Mouse (Mus musculus) brain, embryonic 14.5 days (tissue): ENCODE results near the gene Cxadr.

Experiments used
- CTCF ChIP-seq: fragments of 200-500 bp; IDR thresholded peaks from 2 replicates; pipeline ENCODE4 v1.5.1; 2012; ENCODE audit warnings: inconsistent platforms, mild to moderate bottlenecking, moderate library complexity, borderline replicate concordance; ENCODE audit not compliant: insufficient read depth, insufficient read length; ENCODE audit errors: extremely low read depth
- POLR2A ChIP-seq: fragments of 200-500 bp; IDR thresholded peaks from 2 replicates; pipeline ENCODE4 v1.6.1; 2012; ENCODE audit warnings: mild to moderate bottlenecking, inconsistent platforms, borderline replicate concordance; ENCODE audit not compliant: poor library complexity, insufficient read depth, insufficient read length, severe bottlenecking; ENCODE audit errors: extremely low read depth

- TF ChIP-seq CTCF (no peak), POLR2A (no peak)
Observed at GRCm38 (mm10) chr16:78389122-78389521, 87.8 kb downstream of the Cxadr start.
